12 mouse cellular contexts compared by ENCODE assay signal in the genomic region with DNA sequence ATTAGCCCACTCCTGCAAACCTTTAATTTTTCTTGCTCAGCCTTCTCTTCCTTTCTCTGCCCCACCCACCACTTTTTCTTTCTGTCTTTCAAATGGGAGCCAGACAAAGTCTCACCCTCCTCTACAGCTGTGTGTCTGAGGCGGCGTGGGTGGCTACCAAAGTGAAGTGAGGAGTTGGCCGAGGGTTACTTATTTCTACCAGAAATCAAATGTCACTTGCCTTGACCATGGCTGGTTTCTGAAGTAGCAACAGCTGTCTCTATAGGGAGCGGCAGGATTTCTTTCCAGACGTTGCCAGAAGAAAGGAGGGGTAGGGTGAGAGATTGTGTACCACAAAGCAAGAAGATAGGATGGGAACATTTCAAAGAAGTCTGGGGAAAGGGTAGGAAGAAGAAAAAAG.
DNase-seq lines count a peak whose midpoint lies in the region; ATAC-seq and TF ChIP-seq lines count a peak whose summit lies in the region.
"Had no signal": no experiment of that assay in that cellular context is flagged by ENCODE, and none has a peak within 500 bp of the region (broad histone marks: within the 10 kb centered on the region; RNA-seq: fewer than 3 reads in every experiment).

No protein-coding gene starts in this region.

- H3K4me3 ChIP-seq in lung, embryonic 14.5 days (ENCODE audit: low read depth, low read length): no peak overlapping the region
- H3K4me3 ChIP-seq in hindbrain, embryonic 16.5 days (ENCODE audit: low read length): no peak overlapping the region
- H3K4me3 ChIP-seq in olfactory bulb, adult 2 months (ENCODE audit: insufficient read depth, low read depth, low read length): peak overlapping the region; percentile 1; the same call in 1 of the 2 replicates
- H3K4me3 ChIP-seq: intestine, embryonic 15.5 days; liver, embryonic 13.5 days had no signal

- no peaks in the 10 kb centered on the region; the same call in 1 of the 2 replicates for H3K27me3 ChIP-seq in lung, embryonic 14.5 days (ENCODE audit: insufficient read depth, low read length)
- no peaks in the 10 kb centered on the region for H3K27me3 ChIP-seq in hindbrain, embryonic 16.5 days (replicated peaks; ENCODE audit: control insufficient read depth, insufficient read depth, low read length)
- H3K27me3 ChIP-seq: intestine, embryonic 15.5 days had no signal

- no peak for TF ChIP-seq POLR2A in olfactory bulb, adult 2 months (IDR thresholded peaks at IDR 0.05; ENCODE audit: insufficient read depth, low read depth, low read length)

- TF ChIP-seq CTCF in lung, embryonic 14.5 days (IDR thresholded peaks at IDR 0.05; ENCODE audit: low read depth): no peak
- no peak for TF ChIP-seq CTCF in olfactory bulb, adult 2 months (IDR thresholded peaks at IDR 0.05; ENCODE audit: insufficient read depth, low read depth, low read length)

- H3K4me1 ChIP-seq in lung, embryonic 14.5 days (ENCODE audit: insufficient read depth): no peaks in the 10 kb centered on the region
- H3K4me1 ChIP-seq in hindbrain, embryonic 16.5 days (ENCODE audit: control insufficient read depth, insufficient read depth, low read depth, low read length): peaks cover 22% of the 10 kb centered on the region
- H3K4me1 ChIP-seq in olfactory bulb, adult 2 months (ENCODE audit: control insufficient read depth, insufficient read depth, low read length): peaks cover 8% of the 10 kb centered on the region
- H3K4me1 ChIP-seq: intestine, embryonic 15.5 days; liver, embryonic 13.5 days had no signal

- no peak overlapping the region for H3K27ac ChIP-seq in lung, embryonic 14.5 days (ENCODE audit: low read depth)
- H3K27ac ChIP-seq in hindbrain, embryonic 16.5 days (ENCODE audit: low read depth, low read length): peak overlapping the region; percentile 56
- peak overlapping the region; percentile 94 for H3K27ac ChIP-seq in olfactory bulb, adult 2 months (ENCODE audit: insufficient read depth, low read depth, low read length)
- H3K27ac ChIP-seq: intestine, embryonic 15.5 days; liver, embryonic 13.5 days had no signal

- H3K9me3 ChIP-seq in lung, embryonic 14.5 days (ENCODE audit: low read depth, low read length): no peaks in the 10 kb centered on the region
- H3K9me3 ChIP-seq in hindbrain, embryonic 16.5 days (ENCODE audit: control insufficient read depth, low read length): no peaks in the 10 kb centered on the region
- H3K9me3 ChIP-seq: intestine, embryonic 15.5 days; liver, embryonic 13.5 days had no signal

- no peak for DNase-seq in frontal cortex, postnatal 25 days (ENCODE audit: low spot score in 2 of 2)
- peak; percentile 23 for DNase-seq in lung, embryonic 14.5 days
- DNase-seq in lung, postnatal 25 days (ENCODE audit: low spot score): no peak
- DNase-seq in urinary bladder, postnatal 10 days (ENCODE audit: low spot score): no peak
- no peak for DNase-seq in B cell, adult 2 months
- DNase-seq: embryo, embryonic 11 days; gastrocnemius, postnatal 36 days; liver, embryonic 13.5 days had no signal

- peak; percentile 15; the same call in 1 of the 2 replicates for ATAC-seq in frontal cortex, adult (ENCODE audit: low TSS enrichment)
- ATAC-seq in lung, embryonic 14.5 days (ENCODE audit: insufficient read depth): no peak
- no peak for ATAC-seq in hindbrain, embryonic 16.5 days
- ATAC-seq: intestine, embryonic 15.5 days had no signal

- no peak overlapping the region for H3K4me2 ChIP-seq in lung, embryonic 14.5 days
- peak overlapping the region; percentile 10 for H3K4me2 ChIP-seq in hindbrain, embryonic 16.5 days (ENCODE audit: low read length)
- H3K4me2 ChIP-seq: intestine, embryonic 15.5 days; liver, embryonic 13.5 days had no signal

- no peaks in the 10 kb centered on the region for H3K36me3 ChIP-seq in lung, embryonic 14.5 days (ENCODE audit: insufficient read depth)
- no peaks in the 10 kb centered on the region for H3K36me3 ChIP-seq in hindbrain, embryonic 16.5 days (ENCODE audit: control insufficient read depth, insufficient read depth, low read length)
- H3K36me3 ChIP-seq: intestine, embryonic 15.5 days; liver, embryonic 13.5 days had no signal

- 40% methylated on average over 5 of the region's 5 CpGs for WGBS in lung, embryonic 14.5 days
- 36% methylated on average over 5 of the region's 5 CpGs for WGBS in hindbrain, embryonic 16.5 days
- WGBS in olfactory bulb, adult 2 months: 21% methylated on average over 5 of the region's 5 CpGs

- H3K9ac ChIP-seq in lung, embryonic 14.5 days: no peak overlapping the region
- H3K9ac ChIP-seq in hindbrain, embryonic 16.5 days (ENCODE audit: low read depth, low read length): no peak overlapping the region
- H3K9ac ChIP-seq: intestine, embryonic 15.5 days; liver, embryonic 13.5 days had no signal
